In genomic region chr1:177708583-177709055, GRCm38 (mm10) we compare ENCODE assay signal across 10 mouse cellular contexts. TPM values are rescaled to one million over a fixed set of nuclear protein-coding genes. Genes with fewer than 3 reads are reported as not detected.
DNase-seq lines count a peak whose midpoint lies in the region; ATAC-seq and TF ChIP-seq lines count a peak whose summit lies in the region.
"Had no signal": no experiment of that assay in that cellular context is flagged by ENCODE, and none has a peak within 500 bp of the region (broad histone marks: within the 10 kb centered on the region; RNA-seq: fewer than 3 reads in every experiment).

No protein-coding gene starts in this region.

- no peaks in the 10 kb centered on the region for H3K36me3 ChIP-seq in heart, embryonic 16.5 days (ENCODE audit: control insufficient read depth, insufficient read depth)
- H3K36me3 ChIP-seq: embryonic facial prominence, embryonic 12.5 days had no signal

- no peak overlapping the region for H3K9ac ChIP-seq in heart, embryonic 16.5 days (ENCODE audit: low read length)
- H3K9ac ChIP-seq: embryonic facial prominence, embryonic 12.5 days had no signal

- CTCF ChIA-PET in Patski (lab: Charles Lee): interaction anchor here (0.9 kb wide), 1 partner anchor 86 kb away, joined by 3 read pairs; no protein-coding TSS in a partner anchor

- no peak overlapping the region for H3K27ac ChIP-seq in heart, embryonic 16.5 days (ENCODE audit: low read length)
- H3K27ac ChIP-seq: embryonic facial prominence, embryonic 12.5 days had no signal

- ATAC-seq in Patski: peak; percentile 78
- peak; percentile 77 for ATAC-seq in heart, embryonic 16.5 days (replicated peaks; ENCODE audit: extremely low read depth, insufficient read depth, low FRiP score)
- no peak for ATAC-seq in monocyte, adult 5-6 weeks (replicated peaks; ENCODE audit: insufficient number of reproducible peaks, low FRiP score, low TSS enrichment, poor library complexity, severe bottlenecking)

- 32% methylated on average over 4 of the region's 4 CpGs for WGBS in heart, embryonic 16.5 days

- H3K4me2 ChIP-seq in heart, embryonic 16.5 days (ENCODE audit: low read depth, low read length): no peak overlapping the region
- H3K4me2 ChIP-seq: embryonic facial prominence, embryonic 12.5 days had no signal

- DNase-seq in kidney, adult 11 months: peak; percentile 8
- DNase-seq in kidney, adult 18-20 months: no peak
- DNase-seq in Patski (ENCODE audit: low read depth, low spot score): peak; percentile 80
- DNase-seq in lung, postnatal 36 days: peak; percentile 86
- DNase-seq in left cerebral cortex, postnatal 10 days (ENCODE audit: extremely low spot score in 1 of 2, low spot score in 2 of 2): no peak
- DNase-seq in left cerebral cortex, postnatal 36 days (ENCODE audit: low spot score in 2 of 2): no peak
- DNase-seq: layer of hippocampus, adult 9-11 months had no signal

- no peak overlapping the region for H3K4me3 ChIP-seq in heart, embryonic 16.5 days (ENCODE audit: low read length)
- H3K4me3 ChIP-seq: embryonic facial prominence, embryonic 12.5 days had no signal

- POLR2A ChIA-PET in Patski (lab: Charles Lee): no interaction called here

- no peak for TF ChIP-seq CTCF in Patski (IDR thresholded peaks at IDR 0.05)

- H3K27me3 ChIP-seq in Patski: no peaks in the 10 kb centered on the region
- no peaks in the 10 kb centered on the region for H3K27me3 ChIP-seq in heart, embryonic 16.5 days (ENCODE audit: control insufficient read depth, insufficient read depth, low read length)
- H3K27me3 ChIP-seq: embryonic facial prominence, embryonic 12.5 days had no signal

- H3K4me1 ChIP-seq in heart, embryonic 16.5 days (ENCODE audit: control insufficient read depth, insufficient read depth, low read length): peaks cover 2% of the 10 kb centered on the region; the same call in 1 of the 2 replicates

- H3K9me3 ChIP-seq in heart, embryonic 16.5 days (replicated peaks; ENCODE audit: control insufficient read depth, low read length): peaks cover 5% of the 10 kb centered on the region

- intact Hi-C loops in left cerebral cortex, postnatal 10 days (cut with DNase I): no loop called here
- intact Hi-C loops in left cerebral cortex, postnatal 36 days (cut with DNase I): no loop called here

- in situ Hi-C loops in Patski (cut with MboI; ENCODE audit: low pct_unique_long_range_greater_than_20kb): no loop called here

RNA-seq across cellular contexts. Expression of gene 1700016C15Rik, which starts 21.0 kb away (rescaled TPM):
- polyA plus RNA-seq in Patski (2021): 1.8 TPM
- not detected in 2 replicates for polyA plus RNA-seq in heart, embryonic 16.5 days (2015; fragmentation: Nextera tagmentation; extraction: Ambion mirVana)
- total RNA-seq in left cerebral cortex, postnatal 10 days (2021): not detected
- total RNA-seq in monocyte, adult 5-6 weeks (2017): not detected in 3 replicates
- total RNA-seq in left cerebral cortex, postnatal 36 days (2021): not detected
- polyA plus RNA-seq: embryonic facial prominence, embryonic 12.5 days had no signal

Comparison
In these comparisons a context has a peak if more than half of its experiments do, and no peak if none do; other contexts are left out.
1. DNase-seq: peak in kidney, adult 11 months (single experiment), Patski (single experiment) and lung, postnatal 36 days (single experiment); none in kidney, adult 18-20 months (single experiment), left cerebral cortex, postnatal 10 days (0 of 2) and left cerebral cortex, postnatal 36 days (0 of 2).